In the genomic region with DNA sequence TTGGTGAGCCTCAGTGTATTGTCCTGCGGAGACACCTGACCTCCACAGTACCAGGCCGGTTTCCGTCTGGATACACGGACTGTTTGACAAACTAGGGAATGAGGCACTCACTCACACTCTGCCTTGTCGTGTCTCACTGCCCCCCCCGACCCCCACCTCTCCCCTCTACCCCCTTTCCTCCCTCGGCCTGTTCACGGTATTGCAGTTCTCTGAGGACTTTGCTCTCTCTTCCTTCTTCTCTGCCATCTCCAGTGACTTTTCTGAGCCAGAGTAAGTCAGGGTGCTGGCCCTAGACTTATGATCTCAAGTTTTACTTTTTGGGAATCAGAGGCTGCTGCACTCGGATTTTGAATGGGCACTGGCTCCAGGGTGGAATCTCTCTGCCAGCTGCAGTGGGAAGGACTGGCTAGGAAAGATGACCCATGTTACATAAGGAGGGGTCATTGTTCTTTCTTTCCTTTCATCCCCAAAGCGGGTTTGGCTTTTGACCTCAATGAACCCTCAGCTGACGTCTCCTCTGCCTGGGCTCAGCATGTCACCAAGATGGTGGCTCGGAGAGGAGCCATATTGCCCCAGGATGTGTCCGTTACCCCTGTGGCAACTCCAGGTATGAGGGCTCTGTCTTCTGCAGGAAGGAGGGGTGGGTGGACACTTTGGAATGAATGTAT, we compare ENCODE assay signal across 19 mouse cellular contexts. TPM values are rescaled to one million over a fixed set of nuclear protein-coding genes. Genes with fewer than 3 reads are reported as not detected.
DNase-seq lines count a peak whose midpoint lies in the region; ATAC-seq lines count a peak whose summit lies in the region.
"Had no signal": no experiment of that assay in that cellular context is flagged by ENCODE, and none has a peak within 500 bp of the region (broad histone marks: within the 10 kb centered on the region; RNA-seq: fewer than 3 reads in every experiment).

No protein-coding gene starts in this region.

- no peak overlapping the region for H3K4me2 ChIP-seq in forebrain, embryonic 16.5 days (ENCODE audit: low read length)
- no peak overlapping the region for H3K4me2 ChIP-seq in kidney, embryonic 15.5 days
- H3K4me2 ChIP-seq in midbrain, embryonic 16.5 days (ENCODE audit: low read length) = no peak overlapping the region
- H3K4me2 ChIP-seq: heart, embryonic 11.5 days; hindbrain, embryonic 12.5 days; intestine, embryonic 15.5 days; limb, embryonic 15.5 days; midbrain, embryonic 11.5 days; neural tube, embryonic 15.5 days; stomach, embryonic 15.5 days had no signal

- no peak for DNase-seq in forebrain, embryonic 10.5 days (ENCODE audit: extremely low spot score, low spot score)
- peak; percentile 14 to 28 for DNase-seq in kidney, adult 8-10 months
- DNase-seq in midbrain, embryonic 10.5 days (ENCODE audit: low spot score) = no peak
- DNase-seq in kidney, postnatal 36 days = peak; percentile 38 to 43
- no peak for DNase-seq in left cerebral cortex, adult 18-20 months (ENCODE audit: low spot score in 2 of 2)

- WGBS in forebrain, embryonic 16.5 days = 87% methylated on average over 13 of the region's 13 CpGs
- WGBS in forebrain, embryonic 10.5 days = 86% methylated on average over 13 of the region's 13 CpGs
- WGBS in kidney, embryonic 15.5 days = 85% methylated on average over 13 of the region's 13 CpGs
- 88% methylated on average over 13 of the region's 13 CpGs for WGBS in midbrain, embryonic 10.5 days
- WGBS in midbrain, embryonic 16.5 days = 87% methylated on average over 13 of the region's 13 CpGs

- no peak overlapping the region for H3K9ac ChIP-seq in forebrain, embryonic 16.5 days (replicated peaks; ENCODE audit: low read depth, low read length)
- no peak overlapping the region for H3K9ac ChIP-seq in kidney, embryonic 15.5 days
- H3K9ac ChIP-seq in midbrain, embryonic 16.5 days (ENCODE audit: low read depth, low read length) = no peak overlapping the region
- H3K9ac ChIP-seq: forebrain, postnatal 0 days; hindbrain, embryonic 12.5 days; intestine, embryonic 15.5 days; limb, embryonic 15.5 days; neural tube, embryonic 15.5 days; stomach, embryonic 15.5 days had no signal

- H3K27ac ChIP-seq in forebrain, embryonic 16.5 days (ENCODE audit: low read length) = no peak overlapping the region
- H3K27ac ChIP-seq in forebrain, embryonic 10.5 days = no peak overlapping the region
- H3K27ac ChIP-seq in kidney, embryonic 15.5 days = no peak overlapping the region
- H3K27ac ChIP-seq in midbrain, embryonic 10.5 days (replicated peaks) = 0 out of 2 replicates have a peak overlapping the region, but pooled peaks have one; percentile 3
- H3K27ac ChIP-seq in midbrain, embryonic 16.5 days (ENCODE audit: low read length) = no peak overlapping the region
- H3K27ac ChIP-seq: hindbrain, embryonic 12.5 days; hindbrain, postnatal 0 days; intestine, embryonic 15.5 days; limb, embryonic 15.5 days; neural tube, embryonic 15.5 days; stomach, embryonic 15.5 days had no signal

- no peaks in the 10 kb centered on the region for H3K27me3 ChIP-seq in forebrain, embryonic 16.5 days (replicated peaks; ENCODE audit: control insufficient read depth, insufficient read depth, low read length)
- H3K27me3 ChIP-seq in forebrain, embryonic 10.5 days (ENCODE audit: poor library complexity, severe bottlenecking) = no peaks in the 10 kb centered on the region
- H3K27me3 ChIP-seq in kidney, embryonic 15.5 days = no peaks in the 10 kb centered on the region
- no peaks in the 10 kb centered on the region for H3K27me3 ChIP-seq in midbrain, embryonic 10.5 days (ENCODE audit: low read depth, poor library complexity, severe bottlenecking)
- H3K27me3 ChIP-seq in midbrain, embryonic 16.5 days (ENCODE audit: control insufficient read depth, insufficient read depth, low read depth, low read length) = no peaks in the 10 kb centered on the region
- H3K27me3 ChIP-seq: hindbrain, embryonic 12.5 days; intestine, embryonic 15.5 days; limb, embryonic 15.5 days; neural tube, embryonic 15.5 days; stomach, embryonic 15.5 days had no signal

- peak; percentile 7; the same call in 1 of the 2 replicates for ATAC-seq in forebrain, embryonic 16.5 days
- no peak for ATAC-seq in kidney, embryonic 15.5 days (replicated peaks; ENCODE audit: low FRiP score)
- ATAC-seq in midbrain, embryonic 16.5 days = no peak

- no peak overlapping the region for H3K4me3 ChIP-seq in forebrain, embryonic 16.5 days (replicated peaks; ENCODE audit: low read length)
- H3K4me3 ChIP-seq in forebrain, embryonic 10.5 days = no peak overlapping the region
- H3K4me3 ChIP-seq in kidney, embryonic 15.5 days (replicated peaks) = no peak overlapping the region
- no peak overlapping the region for H3K4me3 ChIP-seq in midbrain, embryonic 10.5 days
- no peak overlapping the region for H3K4me3 ChIP-seq in midbrain, embryonic 16.5 days (ENCODE audit: low read depth, low read length)
- H3K4me3 ChIP-seq: hindbrain, embryonic 12.5 days; intestine, embryonic 15.5 days; limb, embryonic 10.5 days; limb, embryonic 15.5 days; neural tube, embryonic 15.5 days; stomach, embryonic 15.5 days had no signal

- 0 out of 2 replicates have a peak, but pooled peaks cover 5% of the 10 kb centered on the region for H3K4me1 ChIP-seq in forebrain, embryonic 16.5 days (replicated peaks; ENCODE audit: control insufficient read depth, insufficient read depth, low read length)
- H3K4me1 ChIP-seq in forebrain, embryonic 10.5 days = no peaks in the 10 kb centered on the region
- no peaks in the 10 kb centered on the region for H3K4me1 ChIP-seq in kidney, embryonic 15.5 days
- no peaks in the 10 kb centered on the region for H3K4me1 ChIP-seq in midbrain, embryonic 10.5 days
- no peaks in the 10 kb centered on the region for H3K4me1 ChIP-seq in midbrain, embryonic 16.5 days (ENCODE audit: control insufficient read depth, insufficient read depth, low read length)
- H3K4me1 ChIP-seq: hindbrain, embryonic 12.5 days; intestine, embryonic 15.5 days; limb, embryonic 10.5 days; limb, embryonic 15.5 days; neural tube, embryonic 15.5 days; stomach, embryonic 15.5 days had no signal

- no peaks in the 10 kb centered on the region for H3K36me3 ChIP-seq in forebrain, embryonic 16.5 days (ENCODE audit: control insufficient read depth, insufficient read depth)
- H3K36me3 ChIP-seq in forebrain, embryonic 10.5 days (replicated peaks) = peaks cover 72% of the 10 kb centered on the region
- H3K36me3 ChIP-seq in kidney, embryonic 15.5 days = peaks cover 77% of the 10 kb centered on the region
- peaks cover 75% of the 10 kb centered on the region for H3K36me3 ChIP-seq in midbrain, embryonic 10.5 days
- no peaks in the 10 kb centered on the region for H3K36me3 ChIP-seq in midbrain, embryonic 16.5 days (ENCODE audit: control insufficient read depth, insufficient read depth, low read length)

- H3K9me3 ChIP-seq in forebrain, embryonic 16.5 days (ENCODE audit: control insufficient read depth, low read length) = no peaks in the 10 kb centered on the region
- H3K9me3 ChIP-seq in forebrain, embryonic 10.5 days = no peaks in the 10 kb centered on the region
- H3K9me3 ChIP-seq in kidney, embryonic 15.5 days (replicated peaks) = no peaks in the 10 kb centered on the region
- no peaks in the 10 kb centered on the region for H3K9me3 ChIP-seq in midbrain, embryonic 10.5 days (replicated peaks)
- no peaks in the 10 kb centered on the region for H3K9me3 ChIP-seq in midbrain, embryonic 16.5 days (replicated peaks; ENCODE audit: control insufficient read depth, low read length, poor library complexity, severe bottlenecking)
- H3K9me3 ChIP-seq: hindbrain, embryonic 12.5 days; intestine, embryonic 15.5 days; limb, embryonic 10.5 days; limb, embryonic 15.5 days; neural tube, embryonic 15.5 days; stomach, embryonic 15.5 days had no signal

RNA-seq across cellular contexts. Expression of a gene that starts 8.7 kb away (rescaled TPM):
- 11.2 and 17.0 TPM in 2 replicates for polyA plus RNA-seq in forebrain, embryonic 16.5 days (2015; fragmentation: Nextera tagmentation; extraction: Ambion mirVana)
- 13.5 and 15.1 TPM in 2 replicates for polyA plus RNA-seq in forebrain, embryonic 10.5 days (2016; fragmentation: Nextera tagmentation; extraction: Ambion mirVana)
- 16.1 and 16.5 TPM in 2 replicates for polyA plus RNA-seq in kidney, embryonic 15.5 days (2015; fragmentation: Nextera tagmentation; extraction: Ambion mirVana)
- 12.5 and 13.7 TPM in 2 replicates for polyA plus RNA-seq in midbrain, embryonic 10.5 days (2016; fragmentation: Nextera tagmentation; extraction: Ambion mirVana)
- polyA plus RNA-seq in midbrain, embryonic 16.5 days (2015; fragmentation: Nextera tagmentation; extraction: Ambion mirVana) = 16.8 and 17.6 TPM in 2 replicates
- total RNA-seq in left cerebral cortex, adult 18-20 months (2021) = 100 to 1,000 TPM; 136 to 139 TPM

RNA-seq across cellular contexts. Expression of a gene that starts 23.8 kb away (rescaled TPM):
- 11.5 and 11.7 TPM in 2 replicates for polyA plus RNA-seq in forebrain, embryonic 16.5 days (2015; fragmentation: Nextera tagmentation; extraction: Ambion mirVana)
- 51.2 and 52.7 TPM in 2 replicates for polyA plus RNA-seq in forebrain, embryonic 10.5 days (2016; fragmentation: Nextera tagmentation; extraction: Ambion mirVana)
- 50.7 and 55.0 TPM in 2 replicates for polyA plus RNA-seq in kidney, embryonic 15.5 days (2015; fragmentation: Nextera tagmentation; extraction: Ambion mirVana)
- 49.6 and 51.7 TPM in 2 replicates for polyA plus RNA-seq in midbrain, embryonic 10.5 days (2016; fragmentation: Nextera tagmentation; extraction: Ambion mirVana)
- 8.8 TPM in 2 replicates for polyA plus RNA-seq in midbrain, embryonic 16.5 days (2015; fragmentation: Nextera tagmentation; extraction: Ambion mirVana)
- 1 to 10 TPM; 8.3 to 9.1 TPM for total RNA-seq in left cerebral cortex, adult 18-20 months (2021)
- total RNA-seq: monocyte, adult 5-6 weeks had no signal

Comparison
In these comparisons a context has a peak if more than half of its experiments do, and no peak if none do; other contexts are left out.
1. DNase-seq: peak in kidney, adult 8-10 months (2 of 2) and kidney, postnatal 36 days (2 of 2); none in forebrain, embryonic 10.5 days (single experiment), midbrain, embryonic 10.5 days (single experiment) and left cerebral cortex, adult 18-20 months (0 of 2).